Mouse (Mus musculus): ENCODE data around the gene Hba-a1.
"Not testable (repeated sequence)": the region's sequence is repeated elsewhere in the genome, so short reads cannot be mapped to it uniquely, and the experiment has no call there.

Hba-a1 gene

DNA sequence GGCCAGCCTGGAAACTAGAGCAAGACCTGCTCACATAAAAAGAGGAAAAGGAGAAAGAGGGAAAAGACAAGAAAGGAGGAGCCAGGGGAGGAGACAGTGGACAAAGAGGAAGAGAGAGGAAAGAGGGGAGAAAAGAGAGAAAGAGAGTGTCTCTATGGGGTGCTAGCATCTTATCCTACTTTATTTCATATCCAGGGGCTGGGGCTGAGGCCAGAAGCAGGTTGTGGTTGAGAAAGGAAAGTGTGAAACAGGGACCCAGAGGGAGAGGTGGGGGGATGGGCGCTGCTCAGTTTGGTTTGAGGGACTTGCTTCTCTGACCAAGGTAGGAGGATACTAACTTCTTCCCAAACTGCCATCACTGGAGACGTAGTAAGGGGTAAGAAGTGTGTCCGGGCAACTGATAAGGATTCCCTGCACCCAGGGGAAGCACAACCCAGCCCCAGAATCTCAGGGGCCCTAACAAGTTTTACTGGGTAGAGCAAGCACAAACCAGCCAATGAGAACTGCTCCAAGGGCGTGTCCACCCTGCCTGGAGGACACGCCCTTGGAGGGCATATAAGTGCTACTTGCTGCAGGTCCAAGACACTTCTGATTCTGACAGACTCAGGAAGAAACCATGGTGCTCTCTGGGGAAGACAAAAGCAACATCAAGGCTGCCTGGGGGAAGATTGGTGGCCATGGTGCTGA, at the start of gene Hba-a1:
TSS of gene Hba-a1 (plus strand) at position 421 of the 687 bp plus-strand sequence.
- not testable (repeated sequence) for DNase-seq (ENCODE audit: low spot score)

DNA sequence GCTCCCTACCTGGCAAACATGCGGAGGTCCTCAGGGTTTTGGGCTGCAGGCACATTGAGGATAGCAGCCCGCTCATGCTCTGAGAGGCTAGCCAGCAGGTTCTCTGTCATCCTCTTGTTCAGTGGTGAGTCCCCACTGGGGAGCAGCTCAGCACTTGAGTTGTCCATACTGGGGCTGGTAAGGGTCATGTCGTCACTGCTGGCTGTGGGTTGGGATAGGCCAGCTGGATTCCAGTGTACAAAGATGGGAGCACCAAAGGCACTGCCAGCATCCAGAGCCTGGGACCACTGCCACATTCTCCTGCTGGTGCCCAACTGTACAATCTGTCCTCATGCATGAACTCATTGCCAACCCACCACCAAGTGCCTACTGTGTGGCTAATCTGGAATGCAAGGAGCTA, 49.4 kb upstream of the Hba-a1 start:
- DNase-seq (ENCODE audit: low spot score) = no peak

DNA sequence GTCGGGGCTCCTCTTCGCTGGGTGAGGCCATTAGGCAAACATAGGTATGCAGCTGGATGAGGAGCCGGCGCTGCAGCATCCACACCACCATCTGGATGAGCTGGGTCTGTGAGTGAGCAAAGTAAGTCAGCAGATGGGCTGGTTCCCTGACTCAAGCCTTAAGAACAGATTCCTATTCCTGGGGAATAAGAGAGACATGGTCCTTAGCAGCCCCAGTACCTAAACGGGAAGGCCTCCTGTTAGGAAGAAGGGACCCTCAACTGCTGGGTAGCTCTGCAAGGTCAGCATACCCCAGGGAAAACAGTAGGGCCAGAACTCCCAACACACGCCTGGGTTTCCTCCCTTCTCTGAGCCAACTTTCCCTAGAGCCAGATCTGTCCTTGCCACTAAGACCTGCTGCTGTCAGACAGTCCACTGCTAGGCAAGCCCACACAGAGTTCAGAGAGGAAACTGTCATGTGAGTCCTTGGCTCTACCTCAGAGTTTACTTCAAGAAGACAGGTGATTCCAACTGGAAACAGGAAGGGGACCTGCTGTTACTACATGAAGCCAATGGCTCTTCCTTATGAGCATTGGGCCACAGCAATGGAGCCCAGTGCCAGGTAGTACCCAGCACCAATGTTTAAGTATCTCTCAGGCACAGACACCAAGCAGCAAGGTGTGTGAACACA, 48.4 kb upstream of the Hba-a1 start:
- DNase-seq (ENCODE audit: low spot score) = no peak

DNA sequence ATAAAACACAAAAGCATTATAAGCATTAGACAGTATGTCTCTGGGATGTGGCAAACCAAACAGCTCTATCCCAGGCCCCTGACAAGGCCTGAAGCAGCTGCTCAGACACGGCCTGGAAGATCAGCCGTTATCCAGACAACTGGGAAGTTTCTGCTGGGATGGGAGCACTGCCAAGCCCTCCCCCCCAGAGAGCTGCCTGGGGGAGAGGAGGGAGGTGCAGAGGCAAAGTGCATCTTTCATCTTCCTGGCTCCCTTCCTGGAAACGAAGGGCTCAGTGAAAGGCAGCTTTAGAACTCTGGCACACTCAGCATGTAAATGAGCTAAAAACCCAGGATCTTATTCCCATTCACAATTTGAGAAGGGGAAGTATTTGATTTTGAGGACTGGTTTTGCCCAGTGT, 47.7 kb upstream of the Hba-a1 start:
- DNase-seq (ENCODE audit: low spot score) = no peak

DNA sequence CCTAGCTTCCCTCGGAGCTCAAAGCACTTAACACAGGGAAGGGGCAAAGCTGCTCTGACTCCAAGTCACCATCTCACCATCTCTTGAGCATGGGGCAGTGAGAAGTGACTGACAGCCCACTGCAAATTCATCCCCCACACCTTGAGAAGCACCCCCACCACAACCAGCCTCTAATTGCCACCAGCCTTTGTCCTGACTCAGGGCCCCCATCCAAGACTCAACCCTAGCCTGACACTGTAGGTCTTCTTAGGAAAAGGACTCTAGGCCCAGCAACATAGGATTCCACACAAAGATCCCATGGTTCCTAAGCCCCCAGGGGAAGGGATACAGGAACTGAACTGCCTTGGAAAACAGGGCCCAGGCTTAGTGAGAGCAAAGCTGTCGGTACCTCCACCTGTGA, 47.2 kb upstream of the Hba-a1 start:
- no peak for DNase-seq (ENCODE audit: low spot score)

DNA sequence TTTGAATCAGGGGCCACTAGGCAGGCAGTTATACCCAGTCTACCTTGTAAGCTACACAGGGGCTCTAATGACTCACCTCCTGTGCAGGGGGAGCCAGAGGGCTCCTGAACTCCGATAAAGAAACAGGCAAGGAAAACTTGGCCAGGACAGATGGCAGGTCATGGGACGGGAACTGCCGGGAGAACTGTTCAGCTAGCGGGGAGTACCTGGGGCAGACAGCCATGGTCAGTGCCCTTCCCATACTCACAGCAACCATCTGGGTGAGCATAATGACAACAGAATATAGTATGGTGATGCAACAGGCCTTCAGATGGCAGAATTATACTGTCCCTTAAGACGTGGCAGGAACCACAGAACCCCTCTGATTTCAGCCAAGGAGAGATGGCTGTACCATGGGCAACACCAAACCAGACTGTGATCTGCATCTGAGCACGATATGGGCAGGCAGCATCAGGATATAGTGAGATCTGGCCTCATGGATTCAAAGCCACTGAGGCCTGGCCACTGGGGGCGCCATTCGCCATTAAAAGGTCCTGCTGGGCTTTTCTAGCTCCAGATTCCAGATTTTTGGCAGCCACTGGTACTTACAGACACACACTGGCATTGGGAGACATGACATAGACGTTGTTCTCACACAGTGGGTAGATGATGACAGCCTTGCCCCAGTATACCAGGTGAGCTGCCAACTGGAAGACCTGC, 46.5 kb upstream of the Hba-a1 start:
- DNase-seq (ENCODE audit: low spot score) = no peak

DNA sequence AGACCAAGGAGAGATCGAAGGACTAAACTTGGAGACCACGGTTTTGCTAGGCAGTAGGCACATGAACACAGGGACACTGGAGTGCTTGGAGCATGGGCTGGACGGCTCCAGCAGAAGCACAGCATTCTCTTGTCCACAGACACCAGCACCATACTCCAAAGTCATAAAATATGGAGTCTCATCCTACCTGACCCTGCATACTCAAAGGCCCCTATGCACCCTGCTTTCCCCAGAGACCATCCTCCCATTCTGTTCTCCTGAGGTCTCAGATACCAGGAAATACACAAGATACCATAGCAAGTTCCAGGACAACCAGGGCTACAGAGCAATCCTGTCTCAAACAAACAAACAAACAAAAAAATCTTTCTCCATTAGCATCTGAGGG, 45.9 kb upstream of the Hba-a1 start:
- no peak for DNase-seq (ENCODE audit: low spot score)

DNA sequence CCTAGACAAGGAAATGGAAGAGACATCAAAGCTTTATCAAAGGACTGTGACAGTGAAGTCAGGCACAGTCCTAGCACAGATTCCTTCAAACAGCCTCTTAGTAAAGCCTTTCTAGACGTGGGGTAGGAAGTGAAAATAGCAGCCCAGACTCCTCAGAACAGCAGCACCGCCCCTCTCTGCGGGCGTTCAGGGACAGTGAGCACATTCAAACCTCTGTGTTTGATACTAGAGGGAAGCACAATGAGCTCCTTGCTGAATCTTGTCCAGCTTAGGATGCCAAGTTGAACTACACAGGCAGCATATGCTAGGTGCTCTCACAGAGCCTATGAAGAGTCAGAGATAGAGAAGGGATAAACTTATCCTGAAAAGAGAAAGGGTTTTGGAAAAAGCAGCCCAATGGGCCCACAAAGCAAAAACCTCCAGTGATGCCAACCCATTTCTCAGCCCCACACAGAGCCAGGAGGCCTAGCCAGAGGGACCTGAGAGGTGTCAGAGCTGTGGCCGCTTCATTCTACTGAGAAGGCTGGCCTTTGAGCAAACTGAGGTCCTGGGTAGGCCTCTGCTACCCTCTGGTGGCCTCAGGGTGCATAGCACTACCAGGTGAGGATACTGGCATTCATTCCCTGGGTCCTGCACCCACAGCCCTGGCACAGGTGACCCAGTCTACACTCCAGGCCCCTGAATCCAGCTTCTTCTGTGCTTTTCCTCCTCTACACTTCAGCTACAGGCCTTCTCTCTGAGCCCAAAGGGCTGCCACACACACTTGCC, 45.0 kb upstream of the Hba-a1 start:
- DNase-seq (ENCODE audit: low spot score) = no peak

DNA sequence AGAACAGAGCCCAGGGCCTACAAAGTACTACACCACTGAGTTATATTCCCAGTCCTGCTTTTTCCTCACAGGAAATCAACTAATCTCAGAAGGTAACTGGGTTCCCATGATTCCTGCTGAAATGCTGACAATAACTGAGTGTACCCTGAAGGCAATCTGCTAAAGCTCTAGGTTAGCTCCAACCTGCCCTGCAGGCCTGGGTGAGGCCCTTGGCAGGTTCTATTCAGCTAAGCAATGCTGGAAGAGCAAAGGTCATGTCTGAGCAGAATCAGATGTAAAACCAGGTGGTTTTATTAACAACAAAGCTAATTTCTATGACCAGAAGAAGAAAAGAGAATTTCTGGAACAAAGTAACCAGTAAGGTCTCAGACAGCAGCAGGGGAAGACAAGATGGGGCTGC, 41.9 kb upstream of the Hba-a1 start:
- no peak for DNase-seq (ENCODE audit: low spot score)

DNA sequence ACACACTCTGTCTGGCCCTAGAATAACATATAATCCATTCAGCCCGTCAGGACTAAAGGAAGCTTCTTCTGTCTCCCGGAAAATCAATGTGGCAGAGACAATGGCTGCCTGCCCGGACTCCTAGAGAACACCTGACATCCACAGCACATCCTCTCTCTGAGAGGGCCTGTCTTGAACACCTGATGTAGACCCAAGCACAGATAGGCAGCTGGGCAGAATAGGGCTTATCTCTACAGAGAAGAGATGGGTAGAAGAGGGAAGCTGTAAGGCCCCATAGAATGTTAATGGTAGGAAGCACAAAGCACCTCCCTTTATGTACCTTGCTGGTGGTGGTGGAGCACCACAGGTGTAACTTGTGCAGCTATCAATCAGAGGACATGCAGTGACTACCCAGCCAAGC, 41.1 kb upstream of the Hba-a1 start:
- DNase-seq (ENCODE audit: low spot score) = no peak

DNA sequence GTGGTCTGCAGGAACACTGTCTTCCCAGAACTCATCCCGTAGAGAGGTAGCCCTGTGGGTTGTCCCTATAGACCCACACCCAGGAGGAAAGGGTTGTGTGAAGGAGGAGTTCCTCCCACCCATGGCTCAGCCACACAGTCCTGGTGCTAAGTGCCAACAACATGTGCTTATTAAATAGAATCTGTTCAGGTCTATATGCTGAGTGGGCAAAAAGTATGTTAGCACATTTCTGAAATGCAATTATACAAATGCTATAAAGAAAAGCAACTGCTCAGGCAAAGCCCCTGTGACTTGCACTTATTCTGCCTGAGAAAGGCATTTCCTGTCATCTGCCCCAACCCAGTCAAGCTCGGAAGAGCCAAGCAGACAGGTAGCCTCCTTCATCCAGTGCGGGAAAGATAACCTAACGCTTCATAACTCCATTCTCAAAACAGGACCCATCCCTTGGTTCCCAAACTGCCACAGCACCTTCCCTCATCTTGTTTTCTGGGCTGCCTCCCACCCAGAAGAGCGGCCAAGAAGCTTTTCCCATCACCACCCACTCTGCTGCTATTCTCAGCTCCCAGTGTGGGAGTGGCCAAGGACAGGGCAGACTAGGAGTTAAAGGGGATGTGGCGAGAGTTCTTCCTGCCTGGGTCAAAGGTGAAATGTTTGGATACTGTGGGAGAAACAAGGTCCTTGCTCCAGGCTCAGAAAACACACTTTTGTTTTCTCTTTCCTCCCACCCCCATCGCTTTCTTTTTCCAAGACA, 39.9 kb upstream of the Hba-a1 start:
- DNase-seq (ENCODE audit: low spot score) = no peak

DNA sequence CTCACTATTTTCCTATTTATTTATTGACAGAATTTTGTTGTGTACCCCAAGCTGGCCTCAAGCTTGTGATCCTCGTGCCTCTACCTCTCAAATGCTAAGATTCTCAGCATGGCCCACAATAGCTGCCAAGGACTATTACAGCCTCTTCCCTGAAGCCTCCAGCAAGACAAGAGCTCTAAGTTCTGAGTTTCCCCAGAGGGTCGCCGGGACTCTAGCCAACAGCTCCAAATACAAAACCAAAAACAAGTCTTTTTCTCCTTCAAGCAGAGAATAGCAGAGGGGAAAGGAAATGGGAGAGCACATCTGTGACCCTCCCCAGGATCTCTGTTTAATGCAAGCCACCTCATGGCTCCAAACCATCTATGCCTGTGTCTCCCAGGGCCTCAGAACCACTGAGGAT, 39.2 kb upstream of the Hba-a1 start:
- DNase-seq (ENCODE audit: low spot score) = no peak

DNA sequence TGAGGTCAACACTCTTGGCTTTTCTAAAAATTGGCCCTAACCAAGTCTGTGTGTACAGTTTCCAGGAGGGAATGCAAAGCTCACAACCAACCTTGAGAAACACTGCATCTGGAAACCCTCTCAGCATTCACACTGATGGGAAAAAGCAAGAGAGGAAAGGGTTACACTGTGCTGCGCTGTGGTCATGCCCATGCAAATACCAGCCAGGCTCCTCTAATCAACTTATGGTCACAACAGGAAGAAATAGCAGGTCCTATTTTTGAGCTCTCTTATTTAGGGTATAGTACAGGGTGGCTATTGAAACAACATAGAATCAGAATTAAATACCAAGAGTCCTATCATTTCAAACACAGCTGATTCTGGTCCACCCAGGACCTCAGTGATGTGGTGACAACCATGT, 38.7 kb upstream of the Hba-a1 start:
- DNase-seq (ENCODE audit: low spot score) = no peak

DNA sequence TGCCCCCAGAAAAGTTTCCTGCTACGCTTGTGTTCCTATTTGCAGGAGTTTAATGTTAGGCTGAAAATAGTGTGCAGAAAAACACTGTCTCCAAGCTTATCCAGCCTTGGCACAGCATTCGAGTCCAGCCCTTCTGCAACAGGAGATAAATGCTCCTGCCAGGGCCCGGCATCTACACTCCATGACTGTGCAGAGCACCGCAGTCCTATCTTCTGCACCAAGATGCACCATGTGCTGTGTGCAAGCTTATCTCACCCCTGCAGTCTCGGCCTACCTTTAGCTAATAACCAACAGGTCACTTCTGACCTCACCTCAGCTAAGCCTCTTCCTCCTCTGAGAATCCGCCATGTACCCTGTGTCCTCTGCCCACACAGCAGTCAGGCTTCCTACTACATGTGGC, 37.7 kb upstream of the Hba-a1 start:
- DNase-seq (ENCODE audit: low spot score) = no peak

DNA sequence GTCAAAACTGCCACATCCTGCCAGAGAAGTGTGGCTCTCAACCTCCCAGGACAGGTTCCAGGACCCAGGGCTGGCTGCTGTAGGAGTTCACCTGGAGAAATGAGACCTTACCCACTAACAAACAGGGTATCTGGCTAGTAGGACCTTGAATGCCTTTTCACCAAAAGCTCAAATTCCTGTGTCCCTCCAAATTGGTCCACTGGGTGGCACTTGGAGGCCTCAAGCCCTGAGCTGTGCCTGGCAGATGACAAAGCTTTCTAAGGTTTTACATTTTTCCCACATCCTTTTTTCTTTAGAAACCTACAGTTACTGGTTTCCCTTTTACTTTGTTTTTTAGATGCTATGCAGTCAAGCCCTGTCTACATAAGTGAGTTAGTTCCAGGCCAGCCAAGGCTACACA, 36.2 kb upstream of the Hba-a1 start:
- DNase-seq (ENCODE audit: low spot score) = no peak

DNA sequence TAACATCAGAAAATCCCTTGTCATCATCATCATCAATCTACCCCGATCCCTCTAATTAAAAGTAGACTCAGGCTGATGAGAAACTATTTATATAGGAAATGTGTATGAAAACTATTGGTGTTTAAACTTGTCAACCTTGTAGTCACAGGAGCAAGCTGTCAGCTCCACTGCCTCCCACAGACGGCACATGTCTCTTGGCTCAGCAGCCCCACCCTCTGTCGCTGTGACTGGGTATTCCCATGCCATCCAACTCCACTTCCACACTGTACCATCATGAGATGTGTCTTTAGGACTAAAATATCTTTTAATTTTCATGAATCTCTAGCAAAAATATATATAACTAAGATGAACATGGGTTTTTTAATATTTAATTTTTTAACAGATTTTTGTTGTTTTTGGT, 35.0 kb upstream of the Hba-a1 start:
- DNase-seq (ENCODE audit: low spot score) = no peak

DNA sequence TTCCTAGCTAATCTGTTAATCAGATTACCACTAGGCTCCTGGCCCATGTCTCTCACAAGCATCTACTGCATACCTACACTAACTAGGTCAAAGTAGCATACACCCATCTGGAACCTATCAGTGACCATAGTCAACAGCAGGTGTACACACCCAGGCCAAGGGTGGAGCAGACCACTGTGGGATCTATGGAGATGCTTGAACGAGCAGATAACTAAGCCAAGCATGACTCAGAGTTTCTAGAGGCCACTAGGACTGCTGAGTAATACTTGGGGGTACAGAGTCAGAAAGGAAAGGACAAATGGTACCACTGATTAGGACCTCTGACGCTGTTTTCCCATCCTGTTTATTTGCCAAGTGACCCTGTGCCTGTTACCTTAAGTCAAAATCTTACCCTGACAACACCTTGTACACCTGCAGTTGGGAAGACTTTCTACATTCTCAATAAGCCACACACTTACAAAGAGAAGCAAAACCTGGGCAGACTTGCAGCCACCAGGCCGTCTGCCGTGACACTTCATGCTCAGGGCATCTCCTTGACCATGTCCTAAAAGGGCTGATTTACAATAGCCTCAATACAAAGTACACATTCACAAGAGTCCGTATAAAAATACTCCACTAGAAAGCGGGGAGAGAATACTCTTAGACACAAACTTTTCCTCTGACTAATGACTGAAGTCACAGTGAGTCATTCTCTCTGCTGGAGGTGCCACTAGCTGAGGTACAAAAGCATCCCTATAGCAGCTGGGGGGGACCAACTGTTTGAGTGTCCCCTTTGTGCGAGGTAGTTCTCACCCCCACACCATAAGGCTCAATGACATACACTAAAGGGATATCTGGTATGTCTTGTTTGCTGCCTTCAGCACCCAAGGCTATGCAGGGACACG, 32.2 kb upstream of the Hba-a1 start:
- no peak for DNase-seq (ENCODE audit: low spot score)

DNA sequence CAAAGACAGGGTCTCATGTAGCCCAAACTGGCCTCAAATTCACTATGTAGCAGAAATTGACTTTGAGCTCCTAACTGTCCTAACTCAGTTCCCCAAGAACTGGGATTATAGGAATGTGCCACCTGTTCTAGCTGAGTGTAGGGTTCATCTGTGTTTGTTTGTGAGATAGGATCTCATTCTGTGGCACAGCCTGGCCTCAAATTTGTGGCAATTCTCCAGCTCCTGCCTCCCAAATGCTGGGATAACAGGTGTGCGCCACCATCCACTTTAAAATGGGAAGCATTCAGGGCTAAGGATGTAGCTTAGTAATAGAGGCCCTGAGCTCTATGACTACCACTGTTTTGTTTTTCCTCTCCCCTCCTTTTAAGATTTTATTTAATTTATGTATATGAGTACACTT, 30.2 kb upstream of the Hba-a1 start:
- DNase-seq (ENCODE audit: low spot score) = no peak

DNA sequence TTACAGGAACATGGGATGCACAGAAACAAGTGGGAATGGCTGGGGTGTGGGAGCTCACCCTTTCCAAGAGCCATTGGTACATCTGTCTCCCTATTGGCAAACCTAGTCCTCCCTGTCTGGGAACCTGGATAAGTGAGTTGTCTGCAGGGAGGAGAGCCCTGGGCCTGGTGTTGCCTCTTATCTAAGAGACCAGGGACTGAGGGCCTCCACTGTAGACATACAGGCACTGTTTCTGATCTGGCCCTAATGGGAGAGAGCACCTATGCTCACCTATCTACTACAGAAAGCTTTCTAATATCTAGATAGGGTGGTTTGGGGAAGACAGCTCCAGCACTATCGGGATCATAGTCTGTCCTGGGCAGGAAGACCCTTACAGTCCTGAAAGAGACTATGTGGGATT, 27.2 kb upstream of the Hba-a1 start:
- DNase-seq (ENCODE audit: low spot score) = no peak

DNA sequence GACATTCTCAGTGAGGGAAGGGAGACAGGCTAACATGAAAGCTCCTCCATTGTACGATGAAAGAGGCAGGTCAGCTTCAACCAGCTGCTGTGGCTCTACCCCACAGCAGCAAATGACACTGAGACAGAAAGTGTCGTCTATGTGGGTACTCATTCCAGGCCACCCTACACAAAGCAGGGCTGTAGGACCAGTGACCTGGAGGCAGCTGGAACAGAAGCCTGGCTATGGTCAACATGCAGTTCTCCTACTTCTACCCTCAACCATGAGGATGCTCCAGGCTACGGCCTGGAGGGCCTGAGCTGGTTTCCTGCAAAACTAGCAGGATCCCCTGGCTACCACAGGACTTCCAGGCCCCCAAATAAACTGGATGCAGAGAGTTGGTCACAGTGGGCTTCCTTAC, 26.7 kb upstream of the Hba-a1 start:
- no peak for DNase-seq (ENCODE audit: low spot score)

Data from yolk sac, embryonic 10.5 days (tissue).